Mouse (Mus musculus) left cerebral cortex, postnatal 36 days (tissue): ENCODE measurements around the gene Clasp2. TPM values are rescaled to one million over a fixed set of nuclear protein-coding genes. Genes with fewer than 3 reads are reported as not detected.

Experiments
- total RNA-seq, 2 experiments: library from RNA; stranded (reverse); gene quantifications; 2 replicates each; pipeline ENCODE4 v1.2.3; 2021

The Clasp2 gene
- total RNA-seq, 2 experiments from 2014 or later: 226 to 229 TPM

Other genes starting within 250 kb of the Clasp2 start
- gene Pdcd6ip, start 33.2 kb upstream of the Clasp2 start, total RNA-seq: 10 to 100 TPM; 56.3 to 76.6 TPM
- 10 to 100 TPM; 53.9 to 82.7 TPM for gene Ubp1, start 189.5 kb downstream of the Clasp2 start, total RNA-seq